23 mouse cellular contexts compared by ENCODE assay signal in the genomic region with DNA sequence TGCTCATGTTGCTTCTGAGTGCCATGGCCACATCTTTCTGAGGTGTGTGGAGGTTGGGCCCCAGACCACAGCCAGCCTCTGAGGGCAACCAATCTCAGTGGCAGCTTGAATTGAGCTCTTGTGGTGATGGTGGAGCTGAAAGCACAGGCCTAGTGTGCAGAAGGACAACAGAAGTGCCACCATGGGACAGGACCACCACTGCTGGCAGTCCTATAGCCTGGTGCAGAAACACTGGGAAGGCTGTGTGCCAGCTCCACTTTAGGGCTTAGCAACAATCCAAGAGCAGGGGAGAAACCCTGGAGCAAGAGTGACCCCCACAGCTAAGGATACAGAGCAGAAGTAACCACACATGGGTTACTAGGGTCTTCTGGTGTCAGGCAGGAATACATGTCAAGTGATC. TPM values are rescaled to one million over a fixed set of nuclear protein-coding genes. Genes with fewer than 3 reads are reported as not detected.
A peak's percentile ranks its signal among the peaks of the same experiment; 100 is the strongest.
DNase-seq lines count a peak whose midpoint lies in the region; ATAC-seq and TF ChIP-seq lines count a peak whose summit lies in the region.
"Had no signal": no experiment of that assay in that cellular context is flagged by ENCODE, and none has a peak within 500 bp of the region (broad histone marks: within the 10 kb centered on the region; RNA-seq: fewer than 3 reads in every experiment).

No protein-coding gene starts in this region.

- peaks cover 29% of the 10 kb centered on the region for H3K4me1 ChIP-seq in neural tube, embryonic 15.5 days
- peaks cover 3% of the 10 kb centered on the region; the same call in 1 of the 2 replicates for H3K4me1 ChIP-seq in forebrain, embryonic 11.5 days (replicated peaks; ENCODE audit: control insufficient read depth, insufficient read depth, low read length)

- H3K9ac ChIP-seq in neural tube, embryonic 15.5 days (replicated peaks): 0 out of 2 replicates have a peak overlapping the region, but pooled peaks have one; percentile 99
- H3K9ac ChIP-seq in forebrain, embryonic 11.5 days (ENCODE audit: low read length): no peak overlapping the region
- H3K9ac ChIP-seq: forebrain, embryonic 12.5 days had no signal

- peak; percentile 90 for DNase-seq in heart, adult 11 months
- no peak for DNase-seq in heart, adult 18-20 months
- no peak for DNase-seq in neural tube, embryonic 10.5 days (ENCODE audit: extremely low spot score, low spot score)
- DNase-seq in forebrain, embryonic 11.5 days (ENCODE audit: low spot score): no peak
- DNase-seq: adrenal gland, adult 2 months; adrenal gland, postnatal 10 days; adrenal gland, postnatal 25 days; cerebellum, adult 11 months; cerebellum, adult 8-10 months; cerebellum, adult 9-11 months; cerebellum, postnatal 14 days; cerebellum, postnatal 36 days had no signal

- no peak for TF ChIP-seq POLR2A in myocyte (IDR thresholded peaks at IDR 0.05; ENCODE audit: insufficient read length, low read depth)

- H3K79me2 ChIP-seq in myocyte (ENCODE audit: control insufficient read depth, insufficient read depth): peaks cover 7% of the 10 kb centered on the region

- no peak for ATAC-seq in neural tube, embryonic 15.5 days (ENCODE audit: low FRiP score)
- no peak for ATAC-seq in forebrain, embryonic 11.5 days (replicated peaks; ENCODE audit: low FRiP score)
- ATAC-seq: forebrain, embryonic 14.5 days; forebrain, embryonic 16.5 days had no signal

- peaks cover 72% of the 10 kb centered on the region for H3K36me3 ChIP-seq in neural tube, embryonic 15.5 days
- peaks cover 31% of the 10 kb centered on the region for H3K36me3 ChIP-seq in myocyte (ENCODE audit: control insufficient read depth, insufficient read depth)
- H3K36me3 ChIP-seq in forebrain, embryonic 11.5 days (ENCODE audit: control insufficient read depth, insufficient read depth, low read length): peaks cover 6% of the 10 kb centered on the region

- no peak overlapping the region for H3K4me2 ChIP-seq in neural tube, embryonic 15.5 days
- H3K4me2 ChIP-seq in myocyte (ENCODE audit: low read depth): no peak overlapping the region
- H3K4me2 ChIP-seq in forebrain, embryonic 11.5 days (ENCODE audit: low read depth, low read length, severe bottlenecking): no peak overlapping the region

- H3K27me3 ChIP-seq in neural tube, embryonic 15.5 days (replicated peaks): no peaks in the 10 kb centered on the region
- no peaks in the 10 kb centered on the region for H3K27me3 ChIP-seq in myocyte (ENCODE audit: control insufficient read depth, insufficient read depth, insufficient read length)
- H3K27me3 ChIP-seq in forebrain, embryonic 11.5 days (ENCODE audit: control insufficient read depth, insufficient read depth, low read length): no peaks in the 10 kb centered on the region
- H3K27me3 ChIP-seq: forebrain, embryonic 12.5 days had no signal

- H3K27ac ChIP-seq in neural tube, embryonic 15.5 days (replicated peaks): no peak overlapping the region
- H3K27ac ChIP-seq in forebrain, embryonic 11.5 days (ENCODE audit: low read depth, low read length): no peak overlapping the region
- H3K27ac ChIP-seq: forebrain, embryonic 12.5 days had no signal

- H3K4me3 ChIP-seq in neural tube, embryonic 15.5 days (replicated peaks): no peak overlapping the region
- no peak overlapping the region for H3K4me3 ChIP-seq in myocyte
- no peak overlapping the region for H3K4me3 ChIP-seq in forebrain, embryonic 11.5 days (ENCODE audit: low read depth, low read length)
- H3K4me3 ChIP-seq: forebrain, embryonic 12.5 days had no signal

- H3K9me3 ChIP-seq in neural tube, embryonic 15.5 days (replicated peaks): no peaks in the 10 kb centered on the region
- no peaks in the 10 kb centered on the region for H3K9me3 ChIP-seq in forebrain, embryonic 11.5 days (ENCODE audit: control insufficient read depth, low read length)
- H3K9me3 ChIP-seq: forebrain, embryonic 12.5 days had no signal

- H3ac ChIP-seq in myocyte (ENCODE audit: control insufficient read depth, insufficient read length): no peak overlapping the region

TF ChIP-seq in myocyte, 11 proteins besides CTCF, POLR2A, EP300 and RAD21:
- peak; percentile 61 for TF ChIP-seq POLR2AphosphoS2 (IDR thresholded peaks at IDR 0.05; ENCODE audit: insufficient read length, low read depth)
- TF ChIP-seq E2F4 (IDR thresholded peaks at IDR 0.05; ENCODE audit: insufficient read depth): no peak

RNA-seq across cellular contexts. Expression of a gene that starts 2.5 kb away (rescaled TPM):
- total RNA-seq in heart, adult 18-20 months (2021): 10 to 100 TPM; 19.1 to 20.4 TPM
- 128 and 140 TPM in 2 replicates for polyA plus RNA-seq in neural tube, embryonic 15.5 days (2015; fragmentation: Nextera tagmentation; extraction: Ambion mirVana)
- 46.1 TPM for polyA plus RNA-seq in myocyte (2012; fragmentation: generic; extraction: Trizol)
- 120 and 137 TPM in 2 replicates for polyA plus RNA-seq in forebrain, embryonic 11.5 days (2014; fragmentation: Nextera tagmentation; extraction: Ambion mirVana)

RNA-seq across cellular contexts. Expression of a gene that starts 23.0 kb away (rescaled TPM):
- 10 to 100 TPM; 11.3 to 14.7 TPM for total RNA-seq in heart, adult 18-20 months (2021)
- 68.6 and 71.5 TPM in 2 replicates for polyA plus RNA-seq in neural tube, embryonic 15.5 days (2015; fragmentation: Nextera tagmentation; extraction: Ambion mirVana)
- 25.2 TPM for polyA plus RNA-seq in myocyte (2012; fragmentation: generic; extraction: Trizol)
- polyA plus RNA-seq in forebrain, embryonic 11.5 days (2014; fragmentation: Nextera tagmentation; extraction: Ambion mirVana): 50.4 and 52.4 TPM in 2 replicates

RNA-seq across cellular contexts. Expression of a gene that starts 55.0 kb away (rescaled TPM):
- 100 to 1,000 TPM; 165 to 167 TPM for total RNA-seq in heart, adult 18-20 months (2021)
- polyA plus RNA-seq in neural tube, embryonic 15.5 days (2015; fragmentation: Nextera tagmentation; extraction: Ambion mirVana): 122 and 125 TPM in 2 replicates
- polyA plus RNA-seq in myocyte (2012; fragmentation: generic; extraction: Trizol): 59.3 TPM
- 69.9 and 77.2 TPM in 2 replicates for polyA plus RNA-seq in forebrain, embryonic 11.5 days (2014; fragmentation: Nextera tagmentation; extraction: Ambion mirVana)

RNA-seq across cellular contexts. Expression of a gene that starts 56.6 kb away (rescaled TPM):
- total RNA-seq in heart, adult 18-20 months (2021): not detected
- not detected in 2 replicates for polyA plus RNA-seq in neural tube, embryonic 15.5 days (2015; fragmentation: Nextera tagmentation; extraction: Ambion mirVana)
- 0.04 TPM for polyA plus RNA-seq in myocyte (2012; fragmentation: generic; extraction: Trizol)
- not detected in 2 replicates for polyA plus RNA-seq in forebrain, embryonic 11.5 days (2014; fragmentation: Nextera tagmentation; extraction: Ambion mirVana)
- total RNA-seq: adrenal gland, adult 2 months; adrenal gland, postnatal 10 days; adrenal gland, postnatal 25 days; common myeloid progenitor, adult 5-6 weeks; MEL had no signal
- polyA plus RNA-seq: adrenal gland, adult 2 months; brain, embryonic 14.5 days; C2C12; embryonic facial prominence, embryonic 11.5 days; embryonic facial prominence, embryonic 14.5 days; forebrain, embryonic 12.5 days; forebrain, embryonic 14.5 days; forebrain, embryonic 16.5 days had no signal
